Mouse (Mus musculus) cerebellum, adult 2 months (tissue): ENCODE measurements at regions not wholly inside any gene's neighbourhood (a gene's known extent, or its start where the extent isn't known, plus 50 kb on each side); places are given as distances from the start of the nearest gene placed in this dataset.

ENCODE experiments used
- DNase-seq, 2 experiments: peaks; one replicate each; pipeline ENCODE4 v3.0.0; 2021
- H3K27ac ChIP-seq: fragments of 200-500 bp; 2 replicates; pipeline ENCODE4 v1.5.1; 2012; ENCODE audit warnings: low read length, control low read depth, inconsistent platforms; ENCODE audit not compliant: insufficient read depth
- H3K27me3 ChIP-seq: fragments of 200-500 bp; 2 replicates; pipeline ENCODE4 v1.6.1; 2012; ENCODE audit warnings: inconsistent platforms, mild to moderate bottlenecking, low read length, moderate library complexity; ENCODE audit not compliant: control insufficient read depth, insufficient read depth
- H3K4me1 ChIP-seq: fragments of 200-500 bp; 2 replicates; pipeline ENCODE4 v1.6.1; 2011; ENCODE audit warnings: low read length; ENCODE audit not compliant: control insufficient read depth, insufficient read depth
- H3K4me3 ChIP-seq: fragments of 200-500 bp; replicated peaks from 2 replicates; pipeline ENCODE3; 2011; ENCODE audit warnings: mild to moderate bottlenecking, low read depth, low read length, control low read depth; ENCODE audit not compliant: insufficient read depth
- CTCF ChIP-seq: fragments of 200-500 bp; IDR thresholded peaks from 2 replicates; pipeline ENCODE4 v1.5.1; 2011; ENCODE audit warnings: low read depth, mild to moderate bottlenecking, control low read depth, low read length, moderate library complexity, borderline replicate concordance; ENCODE audit not compliant: insufficient read depth
- POLR2A ChIP-seq: fragments of 200-500 bp; IDR thresholded peaks from 2 replicates; pipeline ENCODE4 v1.6.1; 2011; ENCODE audit warnings: low read length, control low read depth, borderline replicate concordance; ENCODE audit not compliant: insufficient read depth
- WGBS: fragments of 180-500 bp; shearing (Covaris S2); methylation state at CpG from one replicate; pipeline ENCODE4 v1.1.7; 2018; 5-methylcytosine and 5-hydroxymethylcytosine counted together

DNA sequence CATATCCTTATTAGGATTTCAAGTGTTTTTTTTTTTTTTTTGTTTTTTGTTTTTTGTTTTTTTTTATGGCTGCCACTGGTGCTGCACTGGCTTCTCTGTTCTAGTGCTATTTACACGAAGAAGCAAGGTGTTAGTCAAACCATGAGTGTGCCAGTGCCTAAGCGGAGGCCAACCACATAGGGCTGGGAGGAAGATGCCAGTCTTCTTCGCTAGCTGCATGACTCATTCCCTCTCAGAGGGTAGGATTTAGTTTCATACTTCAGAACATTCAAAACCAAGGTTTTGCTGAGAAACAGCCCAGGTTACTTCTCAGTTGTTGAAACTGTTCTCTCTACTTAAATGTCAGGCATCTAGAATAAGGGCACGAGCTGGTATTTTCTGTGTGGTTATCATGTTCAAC is 72.6 kb downstream of the Icos start:
- Histone ChIP-seq H3K27ac (no peak overlapping the region), H3K4me1 (no peaks in the 10 kb centered on the region), H3K27me3 (no peaks in the 10 kb centered on the region), H3K4me3 (no peak overlapping the region)
- WGBS: 84% methylated on average over 4 of the region's 4 CpGs
- no peak for DNase-seq
- TF ChIP-seq POLR2A (no peak), CTCF (no peak)

DNA sequence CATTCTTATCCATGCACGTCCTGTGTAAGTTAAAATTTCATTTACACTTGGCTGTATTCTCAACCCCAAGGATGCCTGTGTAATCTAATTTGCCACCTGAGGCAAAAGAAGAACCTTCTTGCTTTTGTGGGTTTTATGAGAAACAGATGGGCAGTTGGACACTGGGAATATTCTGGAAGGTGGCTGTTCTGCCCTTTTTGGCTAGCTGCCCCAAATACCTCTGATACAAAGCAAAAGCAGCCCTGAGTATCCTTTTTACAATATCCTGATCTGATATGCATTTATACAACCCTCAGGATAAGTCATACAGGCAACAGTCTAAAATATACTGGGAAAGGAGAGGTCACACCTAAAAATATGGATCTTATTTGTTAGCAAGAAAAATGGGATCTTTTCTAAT is 75.9 kb downstream of the Icos start:
- no peaks in the 10 kb centered on the region for H3K4me1 ChIP-seq
- H3K27ac ChIP-seq: no peak overlapping the region
- H3K4me3 ChIP-seq: no peak overlapping the region
- DNase-seq: peak in 1 of 2 experiments; percentile 5
- H3K27me3 ChIP-seq: no peaks in the 10 kb centered on the region
- WGBS: 27% methylated on average over 1 of the region's 1 CpGs
- no peak for TF ChIP-seq POLR2A
- TF ChIP-seq CTCF: no peak

DNA sequence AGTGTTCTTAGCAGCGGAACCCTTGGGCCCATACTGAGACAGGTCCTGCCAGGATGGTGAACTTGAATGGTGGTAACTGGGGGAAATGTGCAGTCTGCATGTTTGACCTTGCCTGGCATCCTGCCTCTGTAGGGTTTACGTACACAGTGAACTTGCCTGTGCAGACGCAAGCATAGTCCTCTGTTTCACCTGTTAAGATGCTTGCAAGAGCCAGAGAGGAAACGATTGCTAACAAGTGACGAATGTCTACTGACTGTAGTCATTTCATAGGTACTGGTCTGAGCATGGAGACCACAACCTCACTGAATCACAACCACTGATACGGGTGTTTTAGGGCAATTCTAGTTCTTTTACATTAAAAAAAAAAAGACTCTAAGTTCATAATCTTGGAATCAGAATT is 76.7 kb downstream of the Icos start:
- TF ChIP-seq CTCF (no peak), POLR2A (no peak)
- 90% methylated on average over 6 of the region's 6 CpGs for WGBS

DNA sequence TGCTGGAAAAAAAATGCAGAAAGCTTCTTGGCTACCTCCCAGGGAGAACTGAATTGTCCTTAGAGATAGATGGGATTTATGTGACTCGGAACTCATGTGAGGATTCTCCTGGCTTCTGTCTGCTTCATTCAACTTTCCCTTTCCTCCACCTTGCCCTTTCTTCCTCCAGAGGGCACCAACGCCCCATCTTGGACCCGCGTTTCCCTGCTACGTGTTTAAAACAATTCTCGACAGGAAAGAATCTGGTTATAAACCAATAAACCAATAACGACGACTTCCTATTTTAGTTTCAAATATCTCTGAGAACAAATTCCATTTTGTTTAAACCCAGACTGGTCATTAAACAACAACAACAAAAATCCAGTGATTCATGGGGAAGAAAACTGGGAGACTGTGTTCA is 77.4 kb downstream of the Icos start:
- no peaks in the 10 kb centered on the region for H3K4me1 ChIP-seq
- no peaks in the 10 kb centered on the region for H3K27me3 ChIP-seq
- 6% methylated on average over 8 of the region's 8 CpGs for WGBS
- H3K27ac ChIP-seq: no peak overlapping the region
- TF ChIP-seq CTCF: peak; percentile 63
- no peak for TF ChIP-seq POLR2A
- no peak overlapping the region for H3K4me3 ChIP-seq
- DNase-seq: peak; percentile 26 to 42

More for the DNA sequence above, 76.7 kb downstream of the Icos start:
- Histone ChIP-seq H3K27ac (no peak overlapping the region), H3K27me3 (no peaks in the 10 kb centered on the region), H3K4me1 (no peaks in the 10 kb centered on the region), H3K4me3 (no peak overlapping the region)
- no peak for DNase-seq

DNA sequence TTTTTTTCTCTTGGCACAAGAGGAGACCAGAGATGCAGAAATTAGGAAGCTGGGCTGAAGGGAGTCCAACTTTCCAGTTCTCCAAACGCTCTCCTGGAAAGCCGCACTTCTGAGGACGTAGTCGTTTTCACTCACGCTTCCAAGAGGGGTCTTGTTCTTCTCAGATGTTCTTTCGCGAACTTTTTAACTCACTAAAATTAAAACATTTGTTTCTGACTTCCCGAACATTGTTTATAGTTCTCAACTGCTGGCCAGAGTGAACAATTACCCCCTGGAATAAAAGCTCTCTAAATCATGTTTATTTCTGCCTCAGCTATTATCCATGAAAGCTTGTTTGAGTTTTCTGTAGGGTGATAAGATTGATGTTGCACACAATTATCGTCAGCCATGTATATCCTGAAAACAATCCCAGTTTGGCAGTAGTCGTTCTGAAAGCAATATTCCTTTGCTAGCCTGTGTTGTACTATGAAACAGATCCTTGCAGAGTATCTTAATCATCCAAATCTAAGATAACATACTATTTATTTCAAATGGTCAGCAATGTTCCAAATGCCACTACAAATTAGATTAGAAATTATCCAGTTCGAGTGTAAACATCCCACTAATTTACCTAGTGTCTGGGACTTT is 82.3 kb downstream of the Icos start:
- no peaks in the 10 kb centered on the region for H3K27me3 ChIP-seq
- H3K4me1 ChIP-seq: no peaks in the 10 kb centered on the region
- WGBS: 65% methylated on average over 11 of the region's 11 CpGs
- no peak overlapping the region for H3K4me3 ChIP-seq
- TF ChIP-seq CTCF (no peak), POLR2A (no peak)
- DNase-seq: no peak
- H3K27ac ChIP-seq: no peak overlapping the region

DNA sequence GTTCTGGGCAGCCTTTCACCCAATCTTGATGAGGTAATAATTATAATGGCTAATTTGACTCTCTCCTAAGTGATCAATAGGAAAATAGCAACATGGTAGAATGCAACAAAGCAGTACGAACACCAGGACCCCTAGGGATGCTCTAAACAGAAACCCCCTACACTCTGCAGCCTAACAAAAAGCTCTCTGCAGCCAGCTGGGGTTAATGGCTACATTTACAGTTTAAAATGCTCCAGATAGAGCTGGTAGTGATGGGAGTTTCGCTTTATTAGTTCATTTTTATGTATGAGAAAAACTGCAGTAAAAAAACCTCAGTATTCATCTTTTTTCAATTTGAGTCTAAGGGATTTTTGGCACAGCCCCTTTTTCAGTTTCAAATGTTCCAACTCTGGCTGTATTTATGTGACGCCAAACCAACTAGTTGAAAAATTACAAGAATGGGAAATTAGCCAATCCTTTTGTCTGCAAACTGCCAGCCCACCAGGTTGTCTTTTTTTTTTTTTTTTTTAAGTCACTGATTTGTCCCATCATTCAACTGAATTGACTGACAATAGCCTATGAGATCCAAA is 84.2 kb downstream of the Icos start:
- no peak for DNase-seq
- TF ChIP-seq CTCF (no peak), POLR2A (no peak)
- H3K27me3 ChIP-seq: no peaks in the 10 kb centered on the region

DNA sequence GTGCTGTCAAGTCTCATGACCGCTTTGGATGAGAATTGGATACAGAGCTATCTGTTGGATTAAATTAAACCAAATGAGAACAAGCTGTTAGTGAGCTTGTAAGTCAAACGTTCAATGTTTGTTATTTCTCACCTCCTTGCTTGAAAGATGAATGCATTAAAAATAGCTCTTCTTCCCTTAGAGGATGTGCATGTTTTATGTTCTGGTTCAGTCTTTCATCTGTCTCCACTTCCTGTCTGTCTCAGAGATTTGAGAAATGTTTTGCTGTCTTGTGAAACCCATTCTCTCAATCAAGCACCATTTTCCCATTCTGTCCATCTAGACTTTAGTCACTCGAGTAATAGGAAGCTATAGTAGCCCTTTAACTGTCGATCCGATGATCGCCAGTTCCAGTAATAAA is 90.4 kb downstream of the Icos start:
- Histone ChIP-seq H3K27ac (no peak overlapping the region), H3K4me1 (no peaks in the 10 kb centered on the region), H3K4me3 (no peak overlapping the region), H3K27me3 (no peaks in the 10 kb centered on the region)
- DNase-seq: no peak
- WGBS: 93% methylated on average over 6 of the region's 6 CpGs
- no peak for TF ChIP-seq POLR2A
- TF ChIP-seq CTCF: no peak

More for the DNA sequence above, 84.2 kb downstream of the Icos start:
- Histone ChIP-seq H3K27ac (no peak overlapping the region), H3K4me3 (no peak overlapping the region), H3K4me1 (no peaks in the 10 kb centered on the region)
- 39% methylated on average over 3 of the region's 3 CpGs for WGBS

DNA sequence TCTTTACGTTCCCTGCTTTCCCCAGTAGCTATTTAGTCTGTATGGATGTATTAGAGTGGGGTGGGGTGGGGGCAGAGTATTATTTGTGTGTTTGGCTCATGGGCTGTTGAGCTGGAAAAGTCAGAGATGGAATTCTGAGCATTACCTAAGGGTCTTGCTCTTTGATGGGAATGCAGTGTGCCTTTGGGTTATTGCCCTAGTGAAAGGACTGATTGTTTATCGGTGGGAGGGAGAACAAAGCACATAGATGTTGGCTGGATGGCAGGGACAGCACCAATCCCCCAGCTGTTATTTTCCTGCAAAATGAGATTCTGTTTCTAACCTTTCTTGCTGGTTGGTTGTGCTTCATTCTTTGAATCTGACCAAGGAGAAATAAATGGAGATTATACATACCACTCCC is 96.4 kb downstream of the Icos start:
- Histone ChIP-seq H3K27me3 (no peaks in the 10 kb centered on the region), H3K4me3 (no peak overlapping the region), H3K4me1 (no peaks in the 10 kb centered on the region), H3K27ac (peak overlapping the region; percentile 13; the same call in 1 of the 2 replicates)
- TF ChIP-seq CTCF (no peak), POLR2A (no peak)
- 71% methylated on average over 2 of the region's 2 CpGs for WGBS
- DNase-seq: no peak
